Mouse (Mus musculus): ENCODE results near the gene S1pr4. TPM values are rescaled to one million over a fixed set of nuclear protein-coding genes. Genes with fewer than 3 reads are reported as not detected.

S1pr4 gene
- polyA plus RNA-seq, 1 experiment from 2014 or later, result 2.1 TPM

DNA sequence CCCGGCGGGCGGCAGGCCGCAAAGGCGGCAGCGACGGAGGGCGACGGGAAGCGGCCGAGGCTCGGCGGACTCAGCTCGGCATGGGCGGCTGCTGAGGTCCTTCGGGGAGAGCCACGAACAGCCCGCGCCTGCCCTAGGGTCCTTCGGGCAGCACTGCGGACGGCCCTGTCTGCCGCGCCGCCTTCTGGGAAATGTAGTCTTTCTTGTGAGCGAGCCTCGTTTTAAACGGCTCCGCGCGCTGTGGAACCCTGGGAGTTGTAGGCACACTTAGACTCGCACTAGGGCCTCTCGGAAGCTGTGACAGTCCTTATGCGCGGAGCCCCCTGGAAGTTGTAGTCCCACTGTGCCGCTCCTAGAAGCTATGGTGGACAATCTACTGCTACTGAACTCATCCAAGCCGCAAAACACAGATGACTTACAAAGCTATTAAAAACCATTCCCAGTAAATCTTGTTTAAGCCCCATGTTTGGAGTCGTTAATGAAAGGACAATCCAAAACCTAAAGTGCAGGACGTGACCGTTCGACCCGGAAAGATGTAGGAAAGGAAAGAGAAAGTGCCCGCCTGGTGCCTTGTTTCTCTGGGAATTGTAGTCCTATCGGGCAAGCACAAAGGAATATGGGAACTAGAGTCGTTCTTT lies 3.5 kb downstream of the S1pr4 start, which contains the start of gene Ncln:
Ncln (minus strand) TSS at position 129 of the 638 bp plus-strand sequence.
- WGBS, result under 1% methylated on average over 45 of the region's 45 CpGs

GRCm38 (mm10) chr10:81495616-81496263 lies 4.2 kb downstream of the S1pr4 start:
- WGBS, result 1% methylated on average over 41 of the region's 41 CpGs
- Histone ChIP-seq H3K27me3 (ENCODE audit: control insufficient read depth, insufficient read depth, low read length) (no peaks in the 10 kb centered on the region), H3K27ac (ENCODE audit: low read length) (peak overlapping the region; percentile 61), H3K9me3 (replicated peaks; ENCODE audit: control insufficient read depth, low read length) (no peaks in the 10 kb centered on the region), H3K9ac (ENCODE audit: low read length) (peak overlapping the region; percentile 92), H3K36me3 (ENCODE audit: control insufficient read depth, insufficient read depth) (peaks cover 19% of the 10 kb centered on the region), H3K4me1 (ENCODE audit: control insufficient read depth, insufficient read depth, low read length) (peaks cover 14% of the 10 kb centered on the region), H3K4me3 (ENCODE audit: low read length) (peak overlapping the region; percentile 87), H3K4me2 (ENCODE audit: low read depth, low read length) (peak overlapping the region; percentile 94)
- ATAC-seq (replicated peaks; ENCODE audit: extremely low read depth, insufficient read depth, low FRiP score), result peak; percentile 12; the same call in 1 of the 2 replicates

More for the DNA sequence above, 3.5 kb downstream of the S1pr4 start, which contains the start of gene Ncln:
- Histone ChIP-seq H3K4me3 (ENCODE audit: low read length) (peak within 1 kb of the TSS; percentile 87), H3K9me3 (replicated peaks; ENCODE audit: control insufficient read depth, low read length) (no peaks in the 10 kb centered on the region), H3K4me1 (ENCODE audit: control insufficient read depth, insufficient read depth, low read length) (peaks cover 14% of the 10 kb centered on the region), H3K36me3 (ENCODE audit: control insufficient read depth, insufficient read depth) (peaks cover 13% of the 10 kb centered on the region), H3K27ac (ENCODE audit: low read length) (peak within 1 kb of the TSS; percentile 90), H3K9ac (ENCODE audit: low read length) (peak within 1 kb of the TSS; percentile 92), H3K27me3 (ENCODE audit: control insufficient read depth, insufficient read depth, low read length) (no peaks in the 10 kb centered on the region), H3K4me2 (ENCODE audit: low read depth, low read length) (peak within 1 kb of the TSS; percentile 94)
- peak; percentile 95 for ATAC-seq (replicated peaks; ENCODE audit: extremely low read depth, insufficient read depth, low FRiP score)

- Histone ChIP-seq H3K4me3 (ENCODE audit: low read length) (peak overlapping the region; percentile 87), H3K36me3 (ENCODE audit: control insufficient read depth, insufficient read depth) (peaks cover 25% of the 10 kb centered on the region), H3K27me3 (ENCODE audit: control insufficient read depth, insufficient read depth, low read length) (no peaks in the 10 kb centered on the region), H3K27ac (ENCODE audit: low read length) (no peak overlapping the region), H3K4me2 (ENCODE audit: low read depth, low read length) (peak overlapping the region; percentile 94), H3K4me1 (ENCODE audit: control insufficient read depth, insufficient read depth, low read length) (peaks cover 14% of the 10 kb centered on the region), H3K9ac (ENCODE audit: low read length) (peak overlapping the region; percentile 92), H3K9me3 (replicated peaks; ENCODE audit: control insufficient read depth, low read length) (no peaks in the 10 kb centered on the region)
- ATAC-seq (replicated peaks; ENCODE audit: extremely low read depth, insufficient read depth, low FRiP score), result no peak
- WGBS, result 69% methylated on average over 6 of the region's 6 CpGs
Observed at GRCm38 (mm10) chr10:81495151-81495550, 4.8 kb downstream of the S1pr4 start.

DNA sequence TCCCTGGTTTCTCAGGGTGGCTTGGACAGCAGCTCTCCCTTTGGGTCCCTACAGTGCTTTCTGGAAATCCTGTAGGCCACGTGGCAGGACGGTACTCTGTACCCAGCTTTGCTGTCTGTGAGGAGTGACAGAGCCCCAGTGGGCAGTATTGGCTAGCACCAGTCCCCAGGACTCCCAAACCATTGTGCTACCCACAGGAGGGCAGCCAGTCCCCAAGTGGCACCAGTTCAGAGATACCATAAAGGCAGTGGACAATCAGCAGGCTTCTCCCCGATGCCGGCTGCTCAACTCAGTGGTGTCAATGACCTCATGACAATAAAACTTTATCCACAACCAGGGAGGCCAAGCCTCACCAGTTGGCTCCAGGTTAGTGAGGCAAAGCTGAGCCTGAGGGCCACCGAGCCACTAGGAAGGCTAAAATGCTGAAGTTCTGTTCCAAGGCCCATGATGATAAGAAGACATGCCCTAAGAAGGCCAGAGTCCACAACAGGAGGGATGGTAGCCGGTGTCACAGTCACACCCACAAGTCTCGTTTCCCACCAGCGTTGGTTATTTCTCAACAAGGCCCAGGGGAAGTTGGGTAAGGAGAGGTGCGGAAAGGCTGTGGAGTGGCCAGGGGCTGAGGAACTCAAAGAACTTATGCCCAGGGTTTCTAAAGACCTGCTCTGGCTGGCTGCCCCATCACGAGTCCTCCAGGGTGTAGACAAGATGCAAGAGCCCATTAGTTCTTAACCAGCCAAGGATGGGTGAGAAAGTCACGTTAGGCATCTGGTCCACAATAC lies 5.5 kb downstream of the S1pr4 start:
- Histone ChIP-seq H3K9ac (ENCODE audit: low read length) (no peak overlapping the region), H3K4me1 (ENCODE audit: control insufficient read depth, insufficient read depth, low read length) (peaks cover 14% of the 10 kb centered on the region), H3K4me3 (ENCODE audit: low read length) (no peak overlapping the region), H3K27me3 (ENCODE audit: control insufficient read depth, insufficient read depth, low read length) (no peaks in the 10 kb centered on the region), H3K4me2 (ENCODE audit: low read depth, low read length) (peak overlapping the region; percentile 94; the same call in 1 of the 2 replicates), H3K36me3 (ENCODE audit: control insufficient read depth, insufficient read depth) (peaks cover 28% of the 10 kb centered on the region), H3K9me3 (replicated peaks; ENCODE audit: control insufficient read depth, low read length) (no peaks in the 10 kb centered on the region), H3K27ac (ENCODE audit: low read length) (no peak overlapping the region)
- ATAC-seq (replicated peaks; ENCODE audit: extremely low read depth, insufficient read depth, low FRiP score), result no peak
- WGBS, result 86% methylated on average over 11 of the region's 11 CpGs

DNA sequence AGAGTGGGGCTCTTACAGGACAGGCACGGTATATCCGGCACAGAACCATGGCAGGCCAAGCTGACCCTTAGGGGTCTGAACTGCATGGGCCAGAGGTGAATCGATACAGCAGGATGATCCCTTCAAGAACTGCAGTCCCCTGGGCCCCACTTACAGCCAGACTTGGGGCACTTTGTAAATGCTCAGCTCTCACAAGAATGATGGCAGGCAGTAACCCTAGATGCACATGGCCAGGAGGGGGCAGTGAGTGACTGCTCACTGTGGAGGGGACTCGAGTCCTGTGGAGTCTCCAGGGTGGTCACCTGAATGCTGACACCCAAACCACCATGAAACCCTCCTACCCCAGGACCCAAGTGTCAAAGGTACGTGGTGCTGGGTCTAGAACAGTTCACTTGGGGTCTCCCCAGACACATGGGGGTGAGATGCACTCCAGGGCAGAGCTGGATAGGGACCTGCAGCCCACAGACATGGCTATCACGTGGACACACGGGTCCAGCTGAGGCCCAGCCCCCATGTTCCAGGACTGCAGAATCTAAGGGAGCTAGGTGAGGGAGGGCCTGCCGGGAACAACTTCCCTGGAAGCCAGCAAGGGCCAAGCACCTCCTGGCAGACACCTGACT lies 6.2 kb downstream of the S1pr4 start:
- WGBS, result 80% methylated on average over 8 of the region's 8 CpGs
- Histone ChIP-seq H3K4me1 (ENCODE audit: control insufficient read depth, insufficient read depth, low read length) (peaks cover 14% of the 10 kb centered on the region), H3K27me3 (ENCODE audit: control insufficient read depth, insufficient read depth, low read length) (no peaks in the 10 kb centered on the region), H3K9me3 (replicated peaks; ENCODE audit: control insufficient read depth, low read length) (no peaks in the 10 kb centered on the region), H3K27ac (ENCODE audit: low read length) (no peak overlapping the region), H3K36me3 (ENCODE audit: control insufficient read depth, insufficient read depth) (peaks cover 31% of the 10 kb centered on the region), H3K4me3 (ENCODE audit: low read length) (no peak overlapping the region), H3K4me2 (ENCODE audit: low read depth, low read length) (no peak overlapping the region), H3K9ac (ENCODE audit: low read length) (no peak overlapping the region)
- no peak for ATAC-seq (replicated peaks; ENCODE audit: extremely low read depth, insufficient read depth, low FRiP score)

DNA sequence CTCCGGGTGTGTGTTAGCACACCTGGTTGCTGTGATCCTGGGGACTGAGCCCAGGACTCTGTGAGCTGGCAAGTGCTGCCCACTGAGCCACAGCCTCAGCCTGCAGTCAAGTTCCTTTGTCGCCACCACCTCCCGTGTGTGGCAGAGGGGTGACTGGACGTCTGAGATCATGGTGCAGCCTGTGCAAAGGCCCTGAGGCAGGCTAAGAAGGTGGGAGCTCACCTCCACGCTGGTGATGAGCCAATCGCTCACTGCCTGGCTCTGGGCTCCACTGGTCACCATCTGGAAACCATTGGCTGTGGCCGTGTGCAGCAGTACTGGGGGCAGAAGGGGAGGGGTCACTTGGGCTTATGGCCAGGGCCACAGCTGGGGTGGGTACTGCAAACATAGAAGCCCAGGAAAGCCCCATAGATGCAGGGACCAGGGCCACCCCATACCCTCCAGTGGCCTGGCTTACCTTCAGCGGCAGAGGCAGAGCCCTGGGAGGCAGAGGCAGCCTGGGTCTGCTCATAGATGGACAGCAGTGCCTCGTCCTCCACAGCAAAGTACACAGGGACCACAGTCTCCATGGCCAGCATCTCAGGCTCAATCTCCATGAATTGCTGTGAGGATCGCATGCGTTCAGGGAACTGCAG lies 7.2 kb downstream of the S1pr4 start:
- Histone ChIP-seq H3K27me3 (ENCODE audit: control insufficient read depth, insufficient read depth, low read length) (no peaks in the 10 kb centered on the region), H3K4me1 (ENCODE audit: control insufficient read depth, insufficient read depth, low read length) (peaks cover 18% of the 10 kb centered on the region), H3K4me2 (ENCODE audit: low read depth, low read length) (no peak overlapping the region), H3K36me3 (ENCODE audit: control insufficient read depth, insufficient read depth) (peaks cover 41% of the 10 kb centered on the region), H3K4me3 (ENCODE audit: low read length) (no peak overlapping the region), H3K9ac (ENCODE audit: low read length) (no peak overlapping the region), H3K9me3 (replicated peaks; ENCODE audit: control insufficient read depth, low read length) (no peaks in the 10 kb centered on the region), H3K27ac (ENCODE audit: low read length) (no peak overlapping the region)
- 91% methylated on average over 11 of the region's 11 CpGs for WGBS
- no peak for ATAC-seq (replicated peaks; ENCODE audit: extremely low read depth, insufficient read depth, low FRiP score)

GRCm38 (mm10) chr10:81491018-81491417 lies 8.9 kb downstream of the S1pr4 start:
- ATAC-seq (replicated peaks; ENCODE audit: extremely low read depth, insufficient read depth, low FRiP score), result no peak
- no peak overlapping the region for H3K4me2 ChIP-seq (ENCODE audit: low read depth, low read length)
- no peak overlapping the region for H3K4me3 ChIP-seq (ENCODE audit: low read length)
- no peak overlapping the region for H3K27ac ChIP-seq (ENCODE audit: low read length)
- no peaks in the 10 kb centered on the region for H3K27me3 ChIP-seq (ENCODE audit: control insufficient read depth, insufficient read depth, low read length)
- no peaks in the 10 kb centered on the region for H3K9me3 ChIP-seq (replicated peaks; ENCODE audit: control insufficient read depth, low read length)
- H3K9ac ChIP-seq (ENCODE audit: low read length), result no peak overlapping the region
- 88% methylated on average over 9 of the region's 9 CpGs for WGBS
- H3K36me3 ChIP-seq (ENCODE audit: control insufficient read depth, insufficient read depth), result peaks cover 52% of the 10 kb centered on the region
- peaks cover 18% of the 10 kb centered on the region for H3K4me1 ChIP-seq (ENCODE audit: control insufficient read depth, insufficient read depth, low read length)

GRCm38 (mm10) chr10:81489941-81490340 lies 10.0 kb downstream of the S1pr4 start:
- Histone ChIP-seq H3K4me2 (ENCODE audit: low read depth, low read length) (no peak overlapping the region), H3K4me1 (ENCODE audit: control insufficient read depth, insufficient read depth, low read length) (peaks cover 16% of the 10 kb centered on the region), H3K36me3 (ENCODE audit: control insufficient read depth, insufficient read depth) (peaks cover 52% of the 10 kb centered on the region), H3K27ac (ENCODE audit: low read length) (no peak overlapping the region), H3K27me3 (ENCODE audit: control insufficient read depth, insufficient read depth, low read length) (no peaks in the 10 kb centered on the region), H3K4me3 (ENCODE audit: low read length) (no peak overlapping the region), H3K9me3 (replicated peaks; ENCODE audit: control insufficient read depth, low read length) (no peaks in the 10 kb centered on the region), H3K9ac (ENCODE audit: low read length) (no peak overlapping the region)
- WGBS, result 81% methylated on average over 14 of the region's 14 CpGs
- no peak for ATAC-seq (replicated peaks; ENCODE audit: extremely low read depth, insufficient read depth, low FRiP score)

Measured in heart, embryonic 16.5 days (tissue).